Mouse (Mus musculus): ENCODE measurements at regions not wholly inside any gene's neighbourhood (a gene's known extent, or its start where the extent isn't known, plus 50 kb on each side); places are given as distances from the start of the nearest gene placed in this dataset.
"Not testable (repeated sequence)": the region's sequence is repeated elsewhere in the genome, so short reads cannot be mapped to it uniquely, and the experiment has no call there.

DNA sequence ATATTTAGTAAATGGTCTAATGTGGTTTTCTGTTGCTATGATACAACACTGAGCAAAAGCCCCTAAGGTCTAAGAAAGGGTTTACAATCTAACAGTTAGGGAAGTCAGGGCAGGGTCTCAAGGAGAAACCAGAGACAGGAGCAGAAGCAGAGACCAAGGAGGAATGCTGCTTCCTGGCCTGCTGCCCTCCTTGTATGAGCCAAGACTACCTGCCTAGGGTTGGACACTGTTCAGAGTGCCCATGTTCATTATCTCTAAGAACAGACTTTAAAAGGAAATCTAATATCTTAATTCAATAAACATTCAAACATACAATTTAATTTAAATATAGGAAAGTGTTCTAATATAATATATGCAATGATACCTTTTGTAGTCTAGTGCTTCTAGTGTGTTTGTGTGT lies 63.0 kb upstream of the Tmem106b start:
- Histone ChIP-seq H3K27ac (no peak overlapping the region), H3K4me3 (no peak overlapping the region), H3K36me3 (no peaks in the 10 kb centered on the region), H3K27me3 (ENCODE audit: insufficient read depth, poor library complexity, severe bottlenecking) (no peaks in the 10 kb centered on the region), H3K9me3 (no peaks in the 10 kb centered on the region), H3K4me1 (replicated peaks) (no peaks in the 10 kb centered on the region)
- DNase-seq (ENCODE audit: low spot score), result no peak

DNA sequence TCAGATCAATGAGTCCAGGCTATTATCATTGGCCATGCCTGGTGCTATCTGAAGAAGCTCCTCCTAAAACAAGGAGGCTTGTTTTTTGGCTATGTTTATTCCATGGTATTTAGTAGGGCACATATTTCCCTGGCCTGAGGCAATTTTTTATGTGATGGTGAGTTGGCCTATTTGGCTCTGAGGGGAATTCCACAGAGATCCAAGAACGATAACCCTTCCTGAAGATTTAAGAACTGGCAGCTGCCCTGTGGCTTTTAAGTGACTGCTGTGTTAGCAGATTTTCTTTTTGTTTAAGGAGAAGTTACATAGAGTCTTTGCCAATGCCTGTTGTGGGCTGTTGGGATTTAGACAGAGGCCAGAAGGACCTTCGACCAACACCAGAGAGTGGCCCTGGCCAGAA lies 74.9 kb upstream of the Tmem106b start:
- Histone ChIP-seq H3K4me1 (replicated peaks) (no peaks in the 10 kb centered on the region), H3K9me3 (no peaks in the 10 kb centered on the region), H3K36me3 (no peaks in the 10 kb centered on the region), H3K4me3 (no peak overlapping the region), H3K27me3 (ENCODE audit: insufficient read depth, poor library complexity, severe bottlenecking) (no peaks in the 10 kb centered on the region), H3K27ac (no peak overlapping the region)
- WGBS, result 79% methylated on average over 2 of the region's 2 CpGs
- DNase-seq (ENCODE audit: low spot score), result no peak

DNA sequence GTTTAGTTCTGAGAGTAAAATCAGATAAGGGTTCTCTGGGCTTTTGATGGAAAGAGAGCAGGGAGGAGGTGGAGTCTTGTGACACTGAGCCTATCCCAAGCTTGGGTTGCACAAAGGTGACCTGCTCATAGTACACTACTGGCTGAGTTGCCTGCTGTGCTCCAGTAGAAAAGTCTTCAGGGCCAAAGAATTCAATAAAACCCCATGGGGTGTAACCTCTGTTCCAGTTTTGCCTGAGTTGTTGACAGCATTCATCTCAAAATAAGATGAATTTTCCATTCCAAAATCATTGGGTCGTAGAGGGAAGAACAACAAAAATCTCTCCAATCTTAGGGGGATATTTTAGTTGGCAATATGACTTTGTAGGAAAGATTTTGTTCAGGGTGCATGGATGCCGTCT lies 75.8 kb upstream of the Tmem106b start:
- H3K9me3 ChIP-seq, result no peaks in the 10 kb centered on the region
- no peak overlapping the region for H3K4me3 ChIP-seq
- H3K4me1 ChIP-seq (replicated peaks), result no peaks in the 10 kb centered on the region
- H3K27ac ChIP-seq, result no peak overlapping the region
- H3K36me3 ChIP-seq, result no peaks in the 10 kb centered on the region
- DNase-seq (ENCODE audit: low spot score), result no peak
- 80% methylated on average over 2 of the region's 2 CpGs for WGBS
- H3K27me3 ChIP-seq (ENCODE audit: insufficient read depth, poor library complexity, severe bottlenecking), result no peaks in the 10 kb centered on the region

DNA sequence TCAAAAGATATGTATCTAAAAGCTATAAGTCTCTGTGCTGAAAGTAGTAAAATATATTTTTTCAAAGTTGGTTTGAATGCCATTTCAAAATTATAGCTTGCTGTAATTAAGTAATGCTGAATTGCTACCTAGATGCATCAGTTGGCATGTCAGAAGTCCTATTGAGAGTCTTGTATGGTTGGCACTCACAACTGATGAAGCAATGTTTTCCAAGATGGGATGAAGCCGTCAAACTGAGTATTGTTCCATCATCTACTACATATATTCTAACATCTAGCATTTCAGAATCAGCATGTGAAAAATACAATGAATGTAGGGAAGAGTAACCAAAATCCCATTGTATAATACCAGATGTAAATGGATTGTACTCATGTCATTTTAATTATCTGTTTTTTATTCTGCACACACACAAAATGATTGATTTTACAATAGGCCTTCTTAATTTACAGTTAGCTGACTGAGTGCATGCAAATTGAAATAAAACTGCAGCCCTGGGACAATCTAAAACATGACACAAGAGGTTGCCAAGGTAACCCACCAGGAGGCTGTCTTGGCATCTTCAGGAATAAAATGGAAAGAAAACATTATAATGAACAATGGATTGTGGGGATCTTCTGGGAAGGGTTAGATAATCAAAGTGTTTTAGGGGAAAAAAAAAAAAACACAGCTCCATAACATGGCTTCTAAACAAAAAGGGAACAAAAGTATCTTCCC lies 92.2 kb upstream of the Tmem106b start:
- Histone ChIP-seq H3K4me3 (no peak overlapping the region), H3K36me3 (no peaks in the 10 kb centered on the region), H3K27me3 (ENCODE audit: insufficient read depth, poor library complexity, severe bottlenecking) (no peaks in the 10 kb centered on the region), H3K4me1 (replicated peaks) (peaks cover 7% of the 10 kb centered on the region; the same call in 1 of the 2 replicates), H3K9me3 (no peaks in the 10 kb centered on the region), H3K27ac (no peak overlapping the region)
- 65% methylated on average over 1 of the region's 1 CpGs for WGBS
- DNase-seq (ENCODE audit: low spot score), result no peak

DNA sequence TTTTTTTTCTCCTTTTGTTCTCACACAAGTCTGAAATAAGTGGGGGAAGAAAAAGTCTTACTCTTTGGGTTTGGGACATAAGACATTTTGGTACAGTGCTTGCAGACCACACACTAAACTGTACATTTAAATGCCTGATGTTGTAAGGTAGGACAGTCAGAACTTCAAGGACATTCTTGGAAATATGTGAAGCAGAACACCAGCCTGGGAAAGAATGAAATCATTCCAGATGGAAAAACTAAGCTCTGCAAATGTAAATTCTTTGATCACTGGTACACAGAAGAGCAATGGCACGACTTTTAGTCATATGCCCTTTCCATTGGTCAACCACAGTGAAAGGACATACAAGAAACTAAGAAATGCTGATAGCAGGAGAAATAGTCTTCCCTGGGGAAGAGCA lies 98.0 kb upstream of the Tmem106b start:
- DNase-seq (ENCODE audit: low spot score), result no peak
- no peak overlapping the region for H3K4me3 ChIP-seq
- H3K27me3 ChIP-seq (ENCODE audit: insufficient read depth, poor library complexity, severe bottlenecking), result no peaks in the 10 kb centered on the region
- no peaks in the 10 kb centered on the region for H3K36me3 ChIP-seq
- H3K27ac ChIP-seq, result no peak overlapping the region
- H3K9me3 ChIP-seq, result no peaks in the 10 kb centered on the region
- WGBS, result 67% methylated on average over 1 of the region's 1 CpGs
- no peaks in the 10 kb centered on the region for H3K4me1 ChIP-seq (replicated peaks)

DNA sequence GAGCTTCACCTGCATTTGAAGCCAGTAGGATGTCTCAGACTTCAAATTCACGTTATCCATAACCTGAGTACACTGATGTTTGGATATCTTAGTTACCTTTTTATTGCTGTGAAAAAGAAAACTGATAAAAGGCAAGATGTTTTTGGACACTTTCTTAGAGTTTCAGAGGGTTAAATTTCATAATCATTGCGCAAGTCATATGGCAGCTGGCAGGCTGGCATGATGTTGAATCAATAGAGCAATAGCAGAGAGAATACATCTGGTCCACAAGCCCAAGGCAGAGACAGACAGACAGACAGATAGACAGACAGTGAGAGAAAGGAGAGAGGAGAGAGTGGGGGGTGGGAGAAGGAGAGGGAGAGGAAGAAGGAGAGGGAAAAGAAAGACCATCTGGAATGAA lies 102.3 kb upstream of the Tmem106b start:
- no peak overlapping the region for H3K4me3 ChIP-seq
- no peaks in the 10 kb centered on the region for H3K36me3 ChIP-seq
- DNase-seq (ENCODE audit: low spot score), result no peak
- no peaks in the 10 kb centered on the region for H3K9me3 ChIP-seq
- H3K27ac ChIP-seq, result no peak overlapping the region
- no peaks in the 10 kb centered on the region for H3K4me1 ChIP-seq (replicated peaks)
- no peaks in the 10 kb centered on the region for H3K27me3 ChIP-seq (ENCODE audit: insufficient read depth, poor library complexity, severe bottlenecking)
- WGBS, result 86% methylated on average over 2 of the region's 2 CpGs

DNA sequence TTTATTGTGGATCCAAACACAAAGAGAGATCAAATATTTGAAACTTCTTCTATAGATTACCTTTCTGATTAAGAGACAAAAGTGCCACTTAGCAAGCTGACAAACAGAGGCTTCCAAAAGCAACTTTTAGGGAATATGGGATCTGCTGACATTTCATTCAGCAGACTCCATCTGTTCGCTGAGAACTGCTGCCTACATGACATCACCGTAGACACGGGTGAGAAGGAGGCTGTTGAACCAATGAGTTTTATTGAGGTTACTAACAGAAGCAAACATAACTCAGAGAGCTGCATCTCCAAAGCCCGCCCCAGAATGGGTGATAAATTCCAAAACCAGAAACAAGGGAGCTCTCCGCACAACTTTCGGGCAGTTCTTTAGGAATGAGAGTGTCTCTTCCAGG lies 111.8 kb upstream of the Tmem106b start:
- no peak overlapping the region for H3K27ac ChIP-seq
- no peaks in the 10 kb centered on the region for H3K9me3 ChIP-seq
- H3K4me1 ChIP-seq (replicated peaks), result no peaks in the 10 kb centered on the region
- 90% methylated on average over 6 of the region's 6 CpGs for WGBS
- DNase-seq (ENCODE audit: low spot score), result no peak
- no peak overlapping the region for H3K4me3 ChIP-seq
- no peaks in the 10 kb centered on the region for H3K27me3 ChIP-seq (ENCODE audit: insufficient read depth, poor library complexity, severe bottlenecking)
- H3K36me3 ChIP-seq, result no peaks in the 10 kb centered on the region

DNA sequence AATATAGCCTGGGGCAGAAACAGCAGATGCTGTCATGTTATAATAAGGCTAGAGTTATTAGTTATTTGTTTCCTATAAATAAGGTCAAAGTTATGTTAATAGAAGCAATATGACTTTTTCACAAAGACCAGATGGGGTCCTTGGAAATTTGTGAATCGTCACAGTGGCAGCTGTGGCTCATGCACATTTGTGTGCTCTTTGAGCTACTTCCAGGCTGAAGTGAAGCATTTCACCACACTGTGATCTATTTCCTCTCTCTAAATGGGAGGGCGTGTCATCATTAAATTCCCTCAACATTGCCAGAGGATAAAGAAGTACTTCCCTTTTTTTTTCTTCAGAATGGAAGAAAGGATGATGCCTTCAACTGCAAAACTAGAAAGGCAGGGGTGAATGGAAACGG lies 157.9 kb upstream of the Tmem106b start:
- H3K27ac ChIP-seq, result no peak overlapping the region
- no peaks in the 10 kb centered on the region for H3K4me1 ChIP-seq (replicated peaks)
- WGBS, result 77% methylated on average over 3 of the region's 3 CpGs
- H3K36me3 ChIP-seq, result no peaks in the 10 kb centered on the region
- no peak overlapping the region for H3K4me3 ChIP-seq
- no peaks in the 10 kb centered on the region for H3K9me3 ChIP-seq
- no peaks in the 10 kb centered on the region for H3K27me3 ChIP-seq (ENCODE audit: insufficient read depth, poor library complexity, severe bottlenecking)
- DNase-seq (ENCODE audit: low spot score), result no peak

DNA sequence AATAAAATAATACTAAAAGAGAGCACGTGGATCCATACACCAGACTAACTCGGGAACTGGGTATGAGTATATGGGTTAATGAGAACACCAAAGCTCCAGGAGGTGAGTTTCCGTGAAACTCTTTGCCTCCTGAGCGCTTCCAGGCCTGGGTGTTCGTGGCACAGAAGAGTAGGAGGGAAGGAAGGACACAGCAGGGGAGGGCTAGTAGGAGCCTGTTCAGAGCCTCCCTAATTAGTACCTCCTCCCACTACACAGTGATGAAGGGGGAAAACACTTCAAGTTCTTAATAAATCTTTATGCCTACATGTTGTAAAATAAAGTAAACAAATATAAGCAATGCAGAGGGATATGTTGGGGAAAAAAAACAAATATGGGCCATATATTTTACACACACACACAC lies 143.7 kb upstream of the Thsd7a start:
- no peak for DNase-seq (ENCODE audit: low spot score)
- Histone ChIP-seq H3K36me3 (no peaks in the 10 kb centered on the region), H3K27ac (no peak overlapping the region), H3K4me1 (replicated peaks) (no peaks in the 10 kb centered on the region), H3K9me3 (no peaks in the 10 kb centered on the region), H3K27me3 (ENCODE audit: insufficient read depth, poor library complexity, severe bottlenecking) (no peaks in the 10 kb centered on the region), H3K4me3 (no peak overlapping the region)
- 75% methylated on average over 5 of the region's 5 CpGs for WGBS

DNA sequence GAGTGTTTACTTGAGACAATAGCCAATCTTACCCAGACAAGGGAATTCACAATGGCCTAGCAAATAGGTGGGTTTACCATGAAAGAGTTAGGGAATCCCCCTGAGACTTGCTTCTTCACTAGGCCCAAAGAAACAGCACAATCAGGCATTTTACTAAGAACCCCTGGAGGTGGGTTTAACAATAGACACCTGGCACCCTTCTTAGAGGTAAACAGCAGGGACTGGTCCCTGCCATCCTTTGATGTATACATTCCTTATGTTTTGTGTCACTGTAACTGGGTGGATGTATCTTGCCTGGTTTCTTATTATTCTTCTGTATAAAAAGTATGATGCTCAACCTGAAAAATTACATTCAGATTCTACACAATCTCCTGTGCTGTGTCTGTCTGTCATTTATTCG lies 127.7 kb upstream of the Thsd7a start:
- not testable (repeated sequence) for H3K27ac ChIP-seq; DNase-seq (ENCODE audit: low spot score)
- 38% methylated on average over 1 of the region's 1 CpGs for WGBS

DNA sequence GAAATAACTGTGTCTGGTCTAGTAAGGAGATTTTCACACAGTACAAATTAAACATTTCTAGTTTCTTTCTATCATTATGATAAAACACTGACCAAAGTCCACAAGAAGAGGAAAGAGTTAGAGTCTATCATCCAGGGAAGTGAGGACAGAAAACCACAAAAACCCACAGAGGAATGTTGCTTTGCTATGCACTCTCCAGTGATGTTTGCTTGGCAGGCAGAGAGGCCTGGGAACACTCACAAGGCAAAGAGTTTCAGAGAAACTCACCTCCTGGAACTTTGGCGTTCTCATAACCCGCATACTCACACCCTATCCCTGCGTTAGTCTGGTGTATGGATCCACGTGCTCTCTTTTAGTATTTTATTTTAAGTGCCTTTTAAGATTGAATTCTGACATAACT lies 127.2 kb upstream of the Thsd7a start:
- no peak overlapping the region for H3K27ac ChIP-seq
- no peak for DNase-seq (ENCODE audit: low spot score)
- no peaks in the 10 kb centered on the region for H3K36me3 ChIP-seq
- no peaks in the 10 kb centered on the region for H3K9me3 ChIP-seq
- WGBS, result 48% methylated on average over 4 of the region's 4 CpGs
- H3K4me1 ChIP-seq (replicated peaks), result no peaks in the 10 kb centered on the region
- no peak overlapping the region for H3K4me3 ChIP-seq
- no peaks in the 10 kb centered on the region for H3K27me3 ChIP-seq (ENCODE audit: insufficient read depth, poor library complexity, severe bottlenecking)

More for the DNA sequence above, 127.7 kb upstream of the Thsd7a start:
- not testable (repeated sequence) for H3K4me3 ChIP-seq; H3K36me3 ChIP-seq; H3K27me3 ChIP-seq (ENCODE audit: insufficient read depth, poor library complexity, severe bottlenecking); H3K4me1 ChIP-seq (replicated peaks); H3K9me3 ChIP-seq

DNA sequence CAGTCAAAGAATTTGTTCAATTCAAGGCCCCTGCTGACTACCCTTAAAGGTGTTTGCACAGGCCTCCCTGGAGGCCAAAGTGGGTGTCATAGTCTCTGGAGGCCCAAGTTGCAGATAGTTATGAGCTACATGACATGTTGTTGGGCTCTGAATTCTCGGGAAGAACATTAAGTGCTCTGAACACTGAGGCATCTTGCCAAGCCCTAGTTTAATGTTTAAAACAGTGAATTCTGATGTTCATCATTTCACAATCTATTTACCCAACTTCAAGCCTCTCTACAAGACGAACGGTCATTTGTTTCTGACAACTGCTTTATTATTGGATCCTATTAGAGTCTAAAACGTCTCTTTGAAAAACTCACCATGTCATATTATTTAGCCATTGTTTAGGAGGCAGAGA lies 119.0 kb upstream of the Thsd7a start:
- Histone ChIP-seq H3K9me3 (no peaks in the 10 kb centered on the region), H3K4me3 (no peak overlapping the region), H3K27me3 (ENCODE audit: insufficient read depth, poor library complexity, severe bottlenecking) (no peaks in the 10 kb centered on the region), H3K36me3 (no peaks in the 10 kb centered on the region), H3K27ac (no peak overlapping the region), H3K4me1 (replicated peaks) (no peaks in the 10 kb centered on the region)
- 89% methylated on average over 4 of the region's 4 CpGs for WGBS
- DNase-seq (ENCODE audit: low spot score), result no peak

DNA sequence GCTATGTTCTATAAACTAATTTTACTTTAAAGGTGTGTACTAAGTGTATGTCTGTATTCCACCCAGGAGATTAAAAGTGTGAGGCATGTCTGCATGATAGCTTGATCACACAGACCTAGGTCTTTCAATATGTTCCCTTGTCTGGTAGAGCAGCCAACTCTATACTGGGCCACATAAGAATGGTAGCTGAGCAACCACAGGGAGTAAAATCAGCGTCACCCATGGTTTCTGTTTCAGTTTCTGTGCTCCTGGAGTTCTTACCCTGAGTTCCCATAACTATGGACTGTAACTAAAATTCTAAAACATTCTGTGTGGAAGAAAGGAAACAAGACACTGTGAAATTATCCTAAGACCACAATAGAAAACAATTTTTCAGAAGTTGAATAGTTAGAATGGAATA lies 102.8 kb upstream of the Thsd7a start:
- H3K36me3 ChIP-seq, result no peaks in the 10 kb centered on the region
- WGBS, result 86% methylated on average over 1 of the region's 1 CpGs

DNA sequence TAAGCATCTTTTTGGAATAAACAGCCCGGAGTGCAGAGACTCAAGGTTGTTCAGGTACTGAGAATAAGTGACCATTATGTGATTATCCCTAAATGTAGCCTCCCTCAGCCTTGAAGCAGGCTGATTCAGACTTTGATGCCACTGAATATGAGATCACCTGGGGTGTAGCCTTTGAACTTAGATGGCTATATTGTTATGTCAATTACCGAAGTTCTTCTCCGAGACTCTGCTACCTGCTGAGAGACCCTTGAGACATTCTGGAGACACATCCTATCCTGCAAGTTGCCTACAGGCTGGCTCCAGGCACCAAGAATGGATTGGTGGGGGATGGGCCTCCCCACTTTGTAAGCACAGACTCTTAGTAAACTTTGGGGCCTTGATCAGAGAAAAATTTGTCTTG lies 85.9 kb upstream of the Thsd7a start:
- not testable (repeated sequence) for DNase-seq (ENCODE audit: low spot score); H3K27ac ChIP-seq; H3K9me3 ChIP-seq; H3K27me3 ChIP-seq (ENCODE audit: insufficient read depth, poor library complexity, severe bottlenecking); H3K36me3 ChIP-seq; H3K4me3 ChIP-seq; H3K4me1 ChIP-seq (replicated peaks)
- 46% methylated on average over 3 of the region's 3 CpGs for WGBS

More for the DNA sequence above, 102.8 kb upstream of the Thsd7a start:
- H3K9me3 ChIP-seq, result no peaks in the 10 kb centered on the region
- H3K4me1 ChIP-seq (replicated peaks), result no peaks in the 10 kb centered on the region
- no peaks in the 10 kb centered on the region for H3K27me3 ChIP-seq (ENCODE audit: insufficient read depth, poor library complexity, severe bottlenecking)
- no peak overlapping the region for H3K4me3 ChIP-seq
- H3K27ac ChIP-seq, result no peak overlapping the region
- DNase-seq (ENCODE audit: low spot score), result no peak

All from hindbrain, embryonic 10.5 days (tissue).